Mouse (Mus musculus) hematopoietic multipotent progenitor cell, adult 10-12 weeks (in vitro differentiated cells): ENCODE data around the gene Bpifa3. TPM values are rescaled to one million over a fixed set of nuclear protein-coding genes. Genes with fewer than 3 reads are reported as not detected.

Experiments used
- polyA plus RNA-seq: library from polyadenylated mRNA; stranded (reverse); fragments of >175 nt; gene quantifications from 2 replicates; pipeline ENCODE4 v1.2.3, GENCODE M21; 2012; ENCODE audit warnings: low replicate concordance

Bpifa3 gene
- not detected in 2 replicates for polyA plus RNA-seq

GRCm38 (mm10) chr2:154130120-154130519, at the start of gene Bpifa3:
Gene Bpifa3 (plus strand): TSS chr2:154130336.

GRCm38 (mm10) chr2:154142580-154142979, 12.4 kb downstream of the Bpifa3 start, which contains the start of gene Bpifa1:
Gene Bpifa1 (plus strand): TSS chr2:154142880.

GRCm38 (mm10) chr2:154162307-154162706, 32.2 kb downstream of the Bpifa3 start, which contains the start of gene Bpifa5:
Gene Bpifa5 (plus strand): TSS chr2:154162607.

Other genes starting within 250 kb of the Bpifa3 start
- gene Bpifb6, start 229.9 kb upstream of the Bpifa3 start, polyA plus RNA-seq, result not detected in 2 replicates
- gene Bpifb3, start 212.1 kb upstream of the Bpifa3 start, polyA plus RNA-seq, result not detected in 2 replicates
- gene Bpifb4, start 192.1 kb upstream of the Bpifa3 start, polyA plus RNA-seq, result not detected in 2 replicates
- not detected in 2 replicates for gene Bpifa6, start 155.4 kb upstream of the Bpifa3 start, polyA plus RNA-seq
- gene Bpifa2, start 122.1 kb upstream of the Bpifa3 start, polyA plus RNA-seq, result not detected in 2 replicates
- gene Bpifa1, start 12.5 kb downstream of the Bpifa3 start, polyA plus RNA-seq, result not detected in 2 replicates
- not detected in 2 replicates for gene Bpifa5, start 32.3 kb downstream of the Bpifa3 start, polyA plus RNA-seq
- not detected in 2 replicates for gene Bpifb1, start 60.5 kb downstream of the Bpifa3 start, polyA plus RNA-seq
- not detected in 2 replicates for gene Bpifb5, start 93.4 kb downstream of the Bpifa3 start, polyA plus RNA-seq
- not detected in 2 replicates for gene Bpifb9a, start 127.5 kb downstream of the Bpifa3 start, polyA plus RNA-seq
- gene Bpifb9b, start 176.9 kb downstream of the Bpifa3 start, polyA plus RNA-seq, result not detected in 2 replicates
- 0.52 and 1.1 TPM in 2 replicates for gene Cdk5rap1, start 242.7 kb downstream of the Bpifa3 start, polyA plus RNA-seq